Mouse (Mus musculus): ENCODE measurements around the gene A730071L15Rik. TPM values are rescaled to one million over a fixed set of nuclear protein-coding genes. Genes with fewer than 3 reads are reported as not detected.

Gene A730071L15Rik
- total RNA-seq, 2 experiments from 2014 or later, result 0.17 to 0.31 TPM

Other genes starting within 250 kb of the A730071L15Rik start
- 1 to 10 TPM; 1.8 to 3.9 TPM for gene Gck, start 249.9 kb upstream of the A730071L15Rik start, total RNA-seq (2021)
- 10 to 100 TPM; 70.2 to 73.0 TPM for gene Ykt6, start 244.3 kb upstream of the A730071L15Rik start, total RNA-seq (2021)
- 1,000 to 10,000 TPM; 1,142 to 1,238 TPM for gene Camk2b, start 133.7 kb upstream of the A730071L15Rik start, total RNA-seq (2021)
- 100 to 1,000 TPM; 111 to 113 TPM for gene Nudcd3, start 386 bp downstream of the A730071L15Rik start, total RNA-seq (2021)
- under 1 TPM; 0.15 to 0.26 TPM for gene Npc1l1, start 30.1 kb downstream of the A730071L15Rik start, total RNA-seq (2021)
- 10 to 100 TPM; 41.4 to 43.1 TPM for gene Ddx56, start 67.7 kb downstream of the A730071L15Rik start, total RNA-seq (2021)
- 100 to 1,000 TPM; 102 TPM for gene Tmed4, start 74.8 kb downstream of the A730071L15Rik start, total RNA-seq (2021)
- 100 to 1,000 TPM; 229 to 239 TPM for gene Ogdh, start 91.6 kb downstream of the A730071L15Rik start, total RNA-seq (2021)
- 100 to 1,000 TPM; 165 to 189 TPM for gene Zmiz2, start 189.0 kb downstream of the A730071L15Rik start, total RNA-seq (2021)
- gene Ppia, start 215.4 kb downstream of the A730071L15Rik start, total RNA-seq (2021), result 1,000 to 10,000 TPM; 1,673 to 1,893 TPM
- gene H2afv, start 244.4 kb downstream of the A730071L15Rik start, total RNA-seq (2021), result 10 to 100 TPM; 40.9 to 42.0 TPM

Measured in layer of hippocampus, postnatal 25 days (tissue).